Mouse (Mus musculus): Measurements from ENCODE around the gene Unc13b.

DNA sequence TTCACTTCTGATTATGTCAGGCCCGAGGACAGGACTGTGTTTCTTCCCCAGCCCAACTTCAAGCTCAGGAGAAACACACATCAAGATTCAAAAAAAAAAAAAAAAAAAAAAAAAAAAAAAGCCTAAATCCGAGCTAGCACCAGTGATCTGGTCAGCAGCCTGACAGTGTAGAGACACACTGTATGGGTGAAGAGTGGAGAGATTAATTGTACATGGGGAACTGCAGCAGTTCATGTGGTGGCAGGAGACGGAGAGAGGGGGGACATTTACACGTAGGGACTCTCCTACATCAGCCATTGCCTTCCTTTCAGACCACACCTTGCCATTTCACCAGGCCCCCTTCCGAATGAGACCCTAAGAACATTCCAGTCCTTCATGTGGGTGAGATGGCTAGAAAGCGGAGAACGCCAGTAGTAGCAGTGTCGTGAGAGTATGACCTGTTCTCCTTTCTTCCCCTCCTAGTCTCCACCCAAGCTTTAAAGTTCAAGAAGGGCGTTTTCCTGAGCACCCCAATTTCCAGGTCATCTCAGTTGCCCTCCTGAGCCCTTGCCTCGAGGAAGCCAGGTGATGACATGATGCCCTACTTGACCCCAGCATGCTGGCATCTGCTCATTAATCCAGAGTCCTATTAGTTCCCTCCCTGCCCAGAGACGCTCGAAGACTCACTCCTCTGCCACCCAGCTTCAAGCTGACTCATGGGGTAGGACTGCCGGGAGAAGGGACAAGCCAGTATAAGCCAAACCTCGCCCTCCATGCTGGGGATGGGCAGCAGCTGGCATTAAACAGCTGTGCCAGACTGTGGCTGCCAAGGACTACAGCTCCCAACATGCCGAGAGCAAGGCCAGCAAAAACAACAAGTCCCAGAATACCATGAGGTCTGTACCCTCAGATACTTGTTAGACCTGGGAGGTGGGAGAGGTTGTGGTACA, 19.9 kb upstream of the Unc13b start:
- TF ChIP-seq GATA1 (IDR thresholded peaks at IDR 0.05; ENCODE audit: borderline replicate concordance, low read length) = no peak
- no peak for TF ChIP-seq FLI1 (IDR thresholded peaks at IDR 0.05; ENCODE audit: low read length)
